Comparison of ENCODE assay signal across 18 mouse cellular contexts in the genomic region with DNA sequence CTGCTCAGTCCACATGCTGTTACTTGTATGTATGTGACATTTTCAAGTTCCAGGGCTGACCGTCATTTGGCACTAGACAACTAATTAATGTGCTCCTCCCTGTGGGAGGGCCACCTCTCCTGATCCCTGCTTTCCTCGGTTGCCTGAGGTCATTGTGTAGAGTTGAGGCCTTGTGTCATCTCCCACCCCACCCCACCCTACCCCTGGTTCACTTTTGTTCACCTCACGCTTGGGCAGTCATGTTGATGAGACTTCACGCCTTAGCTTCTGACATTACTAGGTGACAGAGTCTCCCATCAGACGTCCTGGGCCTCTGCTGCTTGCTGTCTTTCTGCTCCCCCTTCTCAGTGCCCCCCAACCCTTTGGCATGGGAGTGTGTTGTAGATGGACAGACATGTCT.
"Had no signal": no experiment of that assay in that cellular context is flagged by ENCODE, and none has a peak within 500 bp of the region (broad histone marks: within the 10 kb centered on the region; RNA-seq: fewer than 3 reads in every experiment).

No protein-coding gene starts in this region.

- H3K4me2 ChIP-seq: intestine, embryonic 15.5 days; liver, embryonic 13.5 days; midbrain, embryonic 15.5 days; neural tube, embryonic 13.5 days; stomach, embryonic 15.5 days had no signal

- DNase-seq: kidney, adult 11 months; kidney, postnatal 36 days; layer of hippocampus, postnatal 36 days; liver, embryonic 13.5 days; lung, adult 2 months; lung, postnatal 14 days; lung, postnatal 4 days; right cerebral cortex, adult 18-20 months; right cerebral cortex, postnatal 14 days; spleen, adult 18-20 months; thymus, postnatal 25 days had no signal

- H3K27ac ChIP-seq: intestine, embryonic 15.5 days; kidney, postnatal 0 days; left cerebral cortex, adult 2 months; liver, embryonic 13.5 days; midbrain, embryonic 15.5 days; neural tube, embryonic 13.5 days; stomach, embryonic 15.5 days had no signal

- H3K4me1 ChIP-seq: intestine, embryonic 15.5 days; liver, embryonic 13.5 days; midbrain, embryonic 15.5 days; neural tube, embryonic 13.5 days; stomach, embryonic 15.5 days had no signal

- ATAC-seq: intestine, embryonic 15.5 days; midbrain, embryonic 15.5 days had no signal

- H3K9me3 ChIP-seq: intestine, embryonic 15.5 days; liver, embryonic 13.5 days; midbrain, embryonic 15.5 days; neural tube, embryonic 13.5 days; stomach, embryonic 15.5 days had no signal

- H3K36me3 ChIP-seq: intestine, embryonic 15.5 days; stomach, embryonic 15.5 days had no signal

- H3K4me3 ChIP-seq: intestine, embryonic 15.5 days; left cerebral cortex, adult 2 months; liver, embryonic 13.5 days; midbrain, embryonic 15.5 days; myocyte; neural tube, embryonic 13.5 days; stomach, embryonic 15.5 days had no signal

- H3K9ac ChIP-seq: intestine, embryonic 15.5 days; liver, embryonic 13.5 days; midbrain, embryonic 15.5 days; neural tube, embryonic 13.5 days; stomach, embryonic 15.5 days had no signal

- H3K27me3 ChIP-seq: intestine, embryonic 15.5 days; liver, embryonic 13.5 days; midbrain, embryonic 15.5 days; neural tube, embryonic 13.5 days; stomach, embryonic 15.5 days had no signal
